Mouse (Mus musculus) gastrocnemius, adult 8-10 months (tissue): ENCODE results near the gene Trio. TPM values are rescaled to one million over a fixed set of nuclear protein-coding genes. Genes with fewer than 3 reads are reported as not detected.

Experiments used
- DNase-seq, 2 experiments: peaks; one replicate each; pipeline ENCODE4 v3.0.0; 2022; ENCODE audit warnings: low spot score in 2 of 2
- total RNA-seq, 4 experiments: library from RNA; stranded (reverse); gene quantifications; 2 replicates each; pipeline ENCODE4 v1.2.4; 2022

Trio gene
- total RNA-seq, 4 experiments from 2014 or later = 24.6 to 29.0 (median 27.1) TPM

DNA sequence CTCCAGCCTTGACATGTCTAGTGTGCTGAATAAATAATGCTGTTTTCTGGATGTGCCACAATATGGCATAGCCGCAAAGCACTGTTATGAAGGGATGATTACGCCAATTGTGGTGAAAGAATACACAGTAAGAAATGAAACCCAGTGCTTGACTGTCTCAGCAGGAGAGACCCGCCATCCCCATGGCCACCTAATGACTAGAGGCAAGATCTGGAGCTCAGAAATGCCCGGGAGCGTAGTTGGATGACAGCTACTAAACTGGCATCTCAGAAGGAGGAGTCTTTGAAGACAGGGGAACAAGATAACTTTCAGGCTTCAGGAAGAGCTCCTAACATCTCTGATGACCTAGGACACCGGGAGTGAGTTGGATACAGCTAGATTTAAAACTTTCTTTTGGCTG, 12.0 kb upstream of the Trio start:
- no peak for DNase-seq

DNA sequence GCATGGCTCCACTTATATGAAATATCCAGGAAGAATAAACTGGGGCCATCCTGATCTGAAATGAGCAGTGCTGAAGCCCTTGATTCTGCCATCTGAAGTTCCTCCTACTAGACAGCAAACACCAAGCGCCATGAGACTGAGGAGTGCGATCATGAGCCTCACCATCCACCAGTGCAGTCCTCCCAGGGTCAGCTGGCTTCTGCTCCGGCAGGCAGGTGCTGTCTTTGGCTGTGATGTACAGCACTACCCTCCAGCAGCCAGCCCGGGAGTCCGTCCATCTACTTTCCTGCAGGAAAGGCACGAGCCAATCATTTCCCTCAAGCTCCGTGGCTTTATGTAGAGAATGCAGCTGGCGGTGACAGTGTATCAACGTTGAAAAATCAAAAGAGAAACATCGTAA, 10.0 kb upstream of the Trio start:
- no peak for DNase-seq

DNA sequence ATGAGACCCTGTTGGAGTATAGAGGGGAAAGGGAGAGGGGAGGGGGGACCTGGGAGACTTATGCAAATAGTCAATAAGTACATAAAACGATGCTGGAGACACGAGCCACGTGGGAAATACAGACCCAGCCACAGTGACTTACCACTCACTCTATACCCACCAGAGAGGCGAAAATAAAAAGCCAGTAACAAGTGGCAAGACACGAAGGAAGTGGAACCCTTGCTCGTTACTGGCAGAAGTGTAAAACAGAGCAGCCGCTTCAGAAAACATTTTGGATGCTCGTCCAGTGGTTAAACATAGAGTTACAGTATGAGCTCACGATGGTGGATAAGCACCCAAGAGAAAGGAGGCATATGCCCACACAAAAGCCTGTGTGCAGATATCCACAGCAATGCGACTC, 9.0 kb upstream of the Trio start:
- DNase-seq = no peak

DNA sequence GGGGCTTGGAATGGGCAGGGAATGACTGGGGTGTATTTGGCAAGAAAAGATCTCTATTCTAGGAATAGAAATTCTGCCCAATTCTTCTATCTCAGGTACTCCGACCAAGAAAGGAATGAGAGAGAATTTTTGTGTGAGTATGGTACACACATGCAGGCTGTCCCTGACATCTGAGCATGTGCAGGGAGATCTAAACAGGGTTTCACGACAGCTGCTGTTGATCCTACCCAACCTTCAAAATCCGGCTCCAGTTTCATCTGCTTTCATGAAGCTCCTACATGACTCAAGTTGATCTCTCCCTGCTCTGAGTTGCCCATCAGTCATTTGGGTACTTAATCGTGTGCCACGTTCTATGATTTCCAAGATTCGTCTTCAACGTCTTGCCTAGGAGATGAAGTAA, 3.7 kb upstream of the Trio start:
- DNase-seq = no peak

DNA sequence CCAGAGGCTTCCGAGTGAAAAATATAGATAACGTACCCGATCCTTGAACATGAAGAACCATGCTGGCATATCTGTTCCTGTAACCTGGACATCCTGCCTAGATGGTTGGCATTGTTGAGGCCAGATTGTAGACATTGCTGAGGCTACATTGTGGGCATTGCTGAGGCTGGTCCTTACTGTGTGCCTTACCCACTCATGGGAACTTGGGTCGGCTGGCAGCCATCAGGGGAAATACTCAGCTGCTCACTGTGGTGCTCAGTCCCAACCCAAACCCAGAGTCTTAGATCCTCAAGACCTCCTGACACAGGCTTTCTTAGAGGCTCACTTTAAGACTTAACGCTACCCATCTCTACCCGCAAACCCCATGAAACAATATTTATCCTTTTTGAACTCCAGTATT, 2.9 kb upstream of the Trio start:
- DNase-seq = no peak

DNA sequence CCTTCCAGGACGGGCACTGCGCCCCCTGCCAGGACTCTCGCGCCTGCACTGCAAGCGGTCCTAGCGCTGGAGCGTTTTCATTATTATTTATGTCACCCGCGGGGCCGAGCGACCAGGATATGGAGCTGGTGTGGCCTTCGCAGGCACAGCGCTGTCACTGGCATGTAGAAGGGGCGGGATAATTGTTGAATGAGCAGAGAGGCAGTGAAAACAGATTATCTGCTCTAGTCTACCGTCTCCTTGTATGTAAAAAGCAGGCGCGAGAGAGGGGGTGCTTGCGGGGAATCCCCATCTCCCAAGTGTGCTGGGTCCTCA, 476 bp upstream of the Trio start:
- no peak for DNase-seq

DNA sequence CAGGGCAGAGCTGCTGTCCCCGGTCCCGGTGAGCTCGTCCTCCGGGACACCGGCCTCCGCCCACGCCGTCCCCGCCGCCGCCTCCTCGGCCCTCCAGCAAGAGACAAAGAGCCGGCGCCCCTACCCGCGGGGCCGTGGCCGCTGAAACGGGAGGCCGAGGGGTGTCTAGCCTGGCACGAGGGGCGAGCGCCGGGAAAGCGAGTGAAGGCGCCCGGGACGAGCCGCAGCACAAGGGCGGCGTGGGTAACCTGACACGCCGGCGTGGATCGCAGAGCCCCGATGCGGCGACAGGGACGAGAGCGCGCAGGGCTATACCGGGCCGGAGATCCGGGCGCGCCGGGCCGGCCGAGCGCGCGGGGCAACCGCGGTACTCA, 696 bp downstream of the Trio start:
- peak; percentile 33 to 45 for DNase-seq

DNA sequence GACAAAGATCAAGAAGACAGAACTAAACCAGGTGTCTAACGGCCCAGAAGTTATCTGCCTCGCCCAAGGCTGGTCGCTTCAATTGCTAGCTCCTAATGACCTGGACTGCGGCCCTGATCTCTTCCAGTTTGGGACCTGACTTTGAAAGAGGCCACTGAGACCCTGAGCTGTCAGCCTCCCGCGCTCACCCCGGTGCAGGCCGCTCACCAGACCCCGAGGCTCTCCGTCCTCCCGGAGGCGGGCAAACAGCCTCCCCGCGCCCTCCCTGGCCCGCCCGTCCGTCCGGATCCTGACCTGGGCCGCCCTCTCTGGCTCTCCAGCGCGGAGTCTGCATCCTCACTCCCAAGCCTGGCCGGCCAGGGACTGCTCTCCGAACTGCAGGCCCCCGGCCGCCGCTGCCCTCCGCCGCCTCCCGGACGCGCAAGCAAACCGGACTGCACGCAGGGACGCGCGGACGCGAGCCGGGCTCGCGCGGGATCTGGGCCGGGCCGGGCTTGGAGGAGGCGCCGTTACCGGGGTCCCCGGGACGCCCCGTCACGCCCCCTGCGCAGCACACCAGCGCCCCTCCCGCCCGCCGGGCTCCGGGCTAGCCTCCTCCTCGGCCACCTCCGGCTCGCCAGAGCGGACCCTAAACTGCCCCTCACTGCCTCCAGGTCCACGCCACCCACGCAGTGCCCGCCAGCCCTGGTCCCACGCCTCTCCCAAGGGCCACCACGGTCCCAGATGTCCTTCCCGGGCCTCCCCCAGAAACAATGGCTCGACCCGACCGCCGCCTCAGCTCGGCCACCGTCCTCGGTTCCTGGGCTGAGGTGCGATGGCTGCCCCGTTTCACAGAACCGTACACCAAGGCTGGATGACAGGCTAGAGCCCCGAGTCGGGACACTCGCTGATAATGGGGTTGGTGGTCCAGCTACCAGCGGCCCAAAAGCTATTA, 1.4 kb downstream of the Trio start:
- peak; percentile 40 to 61 for DNase-seq

DNA sequence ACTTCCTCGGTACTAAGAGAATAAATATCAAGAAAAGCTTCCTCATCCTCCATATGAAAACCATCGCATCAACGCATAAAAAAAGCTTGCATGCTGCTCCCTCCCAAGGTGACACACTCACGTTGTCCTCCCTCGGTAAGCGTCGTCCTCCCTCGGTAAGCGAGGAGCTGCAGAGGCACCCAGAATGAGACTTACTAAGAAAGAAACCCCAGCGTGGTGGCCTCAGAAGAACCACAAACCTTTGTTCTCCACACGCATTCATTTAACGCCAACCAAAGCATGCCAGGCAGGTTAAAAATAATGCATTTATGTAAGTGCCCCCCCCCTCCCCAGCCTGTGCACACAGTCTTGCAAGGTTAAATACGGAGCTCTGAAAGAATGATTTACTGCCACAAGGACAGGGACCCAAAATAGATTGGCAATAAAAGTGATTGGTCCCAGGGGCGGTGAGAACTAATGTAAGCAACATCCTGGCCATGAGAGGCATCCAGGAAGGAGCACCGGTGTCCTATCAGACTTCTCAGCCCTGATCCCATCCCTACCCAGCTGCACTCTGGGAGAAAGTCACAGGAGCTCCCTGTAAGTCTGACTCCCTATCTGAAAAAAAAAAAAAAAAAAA, 3.9 kb downstream of the Trio start:
- DNase-seq = peak in 1 of 2 experiments; percentile 40

DNA sequence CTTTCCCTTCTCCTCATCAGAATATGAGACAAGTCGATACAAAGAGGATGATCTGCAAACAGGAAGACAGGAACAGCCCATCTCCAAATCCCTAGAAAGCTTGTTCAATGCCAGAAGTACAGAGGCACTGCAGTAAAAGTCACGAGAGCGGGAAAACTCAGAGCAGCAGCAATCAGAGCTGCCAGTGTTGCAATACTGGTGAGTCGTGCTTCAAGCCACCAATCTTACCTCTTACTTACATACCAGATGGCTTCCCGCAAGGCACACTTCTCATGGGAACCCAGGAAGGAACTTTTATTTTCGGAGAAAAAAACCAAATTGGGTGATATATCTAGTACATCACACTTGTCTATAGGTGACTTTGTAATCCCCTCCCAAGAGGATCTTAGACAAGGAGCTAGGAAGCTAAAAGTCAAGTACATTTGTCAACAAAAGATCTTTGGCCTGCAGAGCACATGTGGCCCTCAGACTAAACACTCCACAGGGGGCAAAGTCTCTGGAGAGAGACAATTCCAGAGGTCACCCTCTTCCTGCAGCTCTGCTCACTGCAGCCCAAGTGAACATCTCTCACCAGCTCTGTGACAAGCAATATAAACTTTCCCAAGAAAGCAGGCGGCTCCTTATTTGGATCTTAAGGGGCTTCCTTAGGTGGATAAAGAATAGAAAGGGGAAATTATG, 6.1 kb downstream of the Trio start:
- DNase-seq = no peak

DNA sequence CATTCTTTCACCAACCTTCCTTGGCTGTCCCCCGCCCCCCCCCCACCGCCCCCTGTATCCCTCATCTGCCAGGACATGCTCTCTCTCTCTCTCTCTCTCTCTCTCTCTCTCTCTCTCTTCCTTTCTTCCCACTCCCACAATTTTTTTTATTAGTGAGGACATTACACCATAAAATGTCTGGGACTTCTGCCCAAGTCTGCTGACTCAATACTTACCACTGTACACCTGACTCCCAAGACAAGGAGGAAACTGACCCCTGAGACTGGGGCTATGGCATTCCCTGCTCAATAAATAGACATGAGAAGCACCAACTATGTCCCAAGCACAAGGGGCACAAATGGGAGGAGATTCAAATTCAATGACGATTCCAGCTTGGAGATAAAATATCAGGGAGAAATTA, 18.1 kb downstream of the Trio start:
- no peak for DNase-seq

DNA sequence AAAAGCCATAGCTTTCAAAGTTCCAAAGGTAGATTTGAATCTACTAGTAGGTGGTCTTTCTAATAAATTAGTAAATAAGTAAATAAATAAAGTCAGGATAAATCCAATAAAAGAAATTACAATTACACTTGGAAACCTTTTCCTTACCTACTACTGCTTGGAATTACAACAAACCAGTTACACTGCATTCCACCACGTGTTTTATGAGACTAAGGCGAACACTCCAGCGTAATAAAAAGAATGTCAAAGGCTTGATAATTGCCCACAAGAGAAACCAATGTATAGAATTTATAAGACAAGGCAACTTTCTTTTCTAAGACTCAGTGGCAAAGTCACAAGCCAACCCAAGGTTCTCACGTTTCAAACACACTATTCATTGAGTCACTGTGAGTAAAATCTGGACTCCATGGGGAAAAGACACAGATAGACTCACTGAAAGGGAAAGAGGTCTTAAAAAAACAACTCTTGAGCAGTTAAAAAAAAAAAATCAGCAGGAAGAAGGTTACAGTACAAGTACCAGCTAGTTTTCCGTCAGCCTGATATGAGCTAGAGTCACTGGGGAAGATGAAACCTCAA, 21.4 kb downstream of the Trio start:
- no peak for DNase-seq

DNA sequence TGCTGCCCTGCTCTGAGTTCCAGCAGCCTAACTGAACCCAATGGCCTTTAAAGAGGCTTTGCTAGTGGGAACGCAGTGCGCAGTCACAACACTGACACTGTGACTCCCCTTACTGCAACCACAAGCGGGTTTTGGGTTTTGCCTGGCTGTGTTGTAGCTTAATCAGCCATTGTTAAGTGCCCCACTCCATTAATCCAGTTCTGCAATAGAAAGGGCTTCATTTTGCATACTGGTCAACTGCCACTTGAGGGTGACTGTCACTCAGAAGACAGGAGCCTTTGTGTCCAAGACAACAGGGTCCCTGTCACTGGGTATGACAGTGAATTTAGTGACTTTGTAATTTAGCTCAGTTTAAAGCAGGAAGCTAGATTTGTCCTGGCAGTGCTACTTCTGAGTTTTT, 23.1 kb downstream of the Trio start:
- DNase-seq = no peak

DNA sequence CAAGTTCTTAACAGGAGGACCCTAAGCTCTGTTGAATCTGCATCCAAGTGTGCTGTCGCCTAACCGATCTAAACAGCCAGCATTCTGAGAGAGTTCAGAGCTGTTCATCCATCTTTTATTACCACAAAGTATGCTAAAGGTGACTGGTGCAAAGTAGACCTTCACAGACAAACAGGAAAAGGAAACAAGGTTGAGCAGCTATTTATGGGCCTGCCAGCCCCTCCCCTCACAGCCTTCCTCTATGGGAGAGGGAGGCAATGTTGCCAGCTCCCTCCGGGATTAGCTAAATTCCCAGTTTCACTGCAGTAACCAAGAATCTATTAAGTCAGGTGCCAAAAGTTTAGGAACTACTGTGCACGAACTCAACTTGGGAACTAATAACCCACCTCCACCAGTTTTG, 24.3 kb downstream of the Trio start:
- DNase-seq = no peak

DNA sequence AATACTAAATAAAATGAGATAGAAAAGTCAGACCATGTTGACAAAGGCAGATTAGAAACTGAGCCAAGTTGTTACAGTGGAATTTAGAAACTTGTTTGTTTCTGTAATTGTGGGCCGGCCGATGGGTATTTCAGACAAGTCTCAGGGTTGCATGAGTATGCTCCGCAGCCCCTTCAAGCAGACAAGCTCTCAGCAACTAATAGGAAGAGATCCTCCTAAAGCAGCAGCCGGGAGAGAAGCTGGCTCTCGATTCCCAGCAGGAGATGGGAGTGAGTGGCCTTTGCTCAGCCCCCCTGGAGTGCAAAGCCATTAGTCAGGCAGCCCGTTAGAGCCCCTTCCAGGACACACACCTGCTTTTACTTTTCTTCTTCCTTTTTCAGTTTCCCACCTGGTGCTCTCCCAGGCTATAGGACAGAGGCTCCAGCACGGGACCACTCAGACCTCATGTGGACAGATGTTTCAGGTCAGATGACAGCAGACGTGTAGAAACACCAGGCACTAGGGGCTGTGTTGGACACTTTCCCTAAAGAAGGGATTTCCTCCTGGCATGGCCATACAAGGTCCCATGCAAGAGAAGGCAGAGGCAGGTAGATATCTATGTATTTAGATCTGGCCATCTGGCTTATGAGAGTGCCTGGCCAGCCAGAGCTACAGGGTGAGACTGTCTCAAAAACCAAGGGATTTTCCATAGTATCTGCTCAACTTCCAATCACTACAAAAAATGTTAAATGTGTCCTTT, 26.9 kb downstream of the Trio start:
- no peak for DNase-seq

DNA sequence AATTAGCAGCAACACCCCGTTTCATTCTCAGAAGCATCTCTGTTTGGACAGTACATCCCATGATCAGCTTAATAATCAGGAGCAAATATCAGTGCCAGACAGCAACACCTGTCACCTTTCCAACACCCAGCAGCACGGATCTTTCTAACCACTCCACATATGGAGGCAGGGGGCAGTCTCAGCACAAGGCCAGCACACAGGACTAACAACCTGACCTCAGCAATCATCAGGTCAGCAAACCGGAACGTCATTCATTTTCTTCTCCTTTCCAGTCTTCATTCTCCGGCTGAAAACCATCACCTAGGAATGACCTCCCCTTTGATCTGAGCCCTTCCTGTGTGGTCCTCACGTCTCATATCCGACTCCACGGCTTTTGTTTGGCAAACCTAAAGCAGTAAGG, 27.7 kb downstream of the Trio start:
- DNase-seq = no peak

DNA sequence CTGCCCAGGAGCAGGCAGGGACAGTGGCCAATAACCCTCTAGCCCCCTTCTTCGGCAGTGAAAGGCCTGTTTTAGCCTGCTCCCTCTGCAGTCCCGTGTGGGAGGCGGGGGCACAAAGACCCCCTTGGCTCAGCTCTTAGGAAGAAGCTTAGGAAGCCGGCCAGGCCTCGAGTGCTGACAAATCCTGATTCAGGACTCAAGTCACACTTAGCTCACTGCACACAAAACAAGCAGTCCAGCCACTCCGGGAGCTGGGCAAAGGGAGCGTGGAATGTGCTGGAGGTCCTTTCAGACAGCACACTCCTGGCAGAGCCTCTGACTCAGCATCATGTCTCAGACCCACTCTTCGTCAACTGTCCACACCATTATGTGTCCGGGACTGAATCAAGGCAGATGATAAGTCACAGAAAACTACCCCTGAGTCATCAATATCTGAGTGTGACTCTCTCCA, 28.2 kb downstream of the Trio start:
- DNase-seq = no peak

DNA sequence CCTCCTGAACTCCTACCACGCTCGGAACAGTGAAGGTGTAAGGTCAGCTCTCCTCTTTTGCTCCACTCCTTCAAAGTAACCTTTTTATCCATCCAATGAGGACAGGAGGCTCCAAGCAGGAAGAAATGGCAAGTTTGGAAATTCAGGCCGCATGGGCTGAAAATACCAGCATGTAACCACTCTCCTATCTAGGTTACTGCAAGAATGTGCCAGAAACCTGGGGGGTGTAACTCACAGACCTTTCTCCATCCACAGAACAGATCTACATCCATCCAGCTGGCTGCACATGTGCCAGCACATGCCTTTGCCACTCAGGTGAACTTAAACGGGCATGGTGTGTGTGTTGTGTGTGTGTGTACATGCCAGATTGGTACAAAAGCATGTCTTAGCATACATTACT, 28.9 kb downstream of the Trio start:
- no peak for DNase-seq

DNA sequence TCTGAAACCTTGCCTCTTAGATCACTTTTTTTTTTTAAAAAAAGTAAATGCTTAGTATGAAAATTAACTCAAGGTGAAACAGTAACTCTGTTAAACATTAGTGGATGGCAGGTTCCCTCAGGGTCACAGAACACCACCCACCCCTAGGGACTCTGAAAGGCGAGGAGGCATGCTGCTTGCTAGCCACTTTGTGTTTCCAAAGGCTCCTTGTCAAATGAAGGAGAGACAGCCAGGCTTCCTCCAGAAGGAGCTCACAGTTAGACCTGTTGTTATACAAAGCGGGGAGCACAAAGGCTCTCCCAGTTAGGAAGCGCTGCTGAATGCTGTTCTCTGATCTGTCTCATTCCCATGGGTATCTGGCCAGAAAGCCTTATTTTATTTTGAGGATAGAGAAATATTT, 30.2 kb downstream of the Trio start:
- DNase-seq = no peak

DNA sequence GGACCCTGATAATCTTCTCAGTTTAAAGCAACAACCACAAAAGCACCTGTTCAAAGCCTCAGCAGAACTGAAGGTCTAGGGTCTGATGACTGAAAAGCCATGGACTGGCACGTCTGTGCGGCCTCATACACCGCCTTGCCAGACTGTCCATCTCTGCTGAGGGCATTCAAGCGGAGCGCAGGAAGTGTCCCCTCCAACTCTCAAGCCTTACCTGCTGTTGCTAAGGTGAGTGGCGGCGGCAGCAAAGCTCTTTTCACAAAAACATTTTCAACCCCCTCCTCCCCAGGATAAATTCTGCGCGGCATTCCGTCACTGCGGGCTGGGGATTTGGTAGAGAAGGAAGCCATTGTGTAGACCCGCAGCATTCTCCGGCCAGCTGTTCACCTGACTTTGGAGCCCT, 30.8 kb downstream of the Trio start:
- no peak for DNase-seq

DNA sequence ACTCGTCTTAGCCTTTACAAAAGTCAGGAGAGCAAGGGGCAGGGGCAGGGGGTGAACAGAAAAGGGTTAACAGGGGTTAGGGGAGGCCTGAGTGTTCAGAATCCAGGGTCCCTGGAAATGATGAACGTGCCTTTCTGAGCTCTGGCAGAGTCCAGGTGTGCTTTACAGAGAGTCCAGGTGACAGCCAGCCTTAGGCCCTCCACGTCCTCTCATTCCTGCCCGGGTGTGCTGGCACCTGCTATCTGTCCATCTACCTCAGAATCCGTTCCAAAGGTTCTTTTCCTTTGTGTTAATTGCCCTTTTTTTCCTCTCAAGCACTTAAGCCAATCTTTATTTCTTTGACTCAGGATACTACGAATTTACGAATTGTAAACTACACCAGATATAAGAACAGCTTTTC, 32.1 kb downstream of the Trio start:
- no peak for DNase-seq

DNA sequence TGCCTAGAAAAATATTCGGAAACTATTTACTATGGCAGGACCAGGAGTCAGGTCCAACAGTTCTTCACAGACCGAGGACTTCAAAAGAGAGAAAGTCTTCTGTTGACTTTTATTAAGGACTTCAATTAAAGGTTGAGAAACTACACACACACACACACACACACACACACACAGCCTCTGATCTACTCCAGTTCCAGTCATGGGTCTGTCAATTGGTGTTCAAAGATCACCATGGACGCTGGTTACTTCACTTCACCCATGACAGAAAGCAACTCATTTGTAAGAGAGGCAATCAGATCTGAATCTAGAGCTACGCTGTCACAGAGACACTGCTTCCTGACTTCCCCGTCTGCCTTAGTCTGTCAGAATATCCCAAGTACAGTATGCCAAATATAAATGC, 33.1 kb downstream of the Trio start:
- DNase-seq = no peak
